Mouse (Mus musculus) liver, embryonic 14.5 days (tissue): Measurements from ENCODE around the gene Eif2b4. TPM values are rescaled to one million over a fixed set of nuclear protein-coding genes. Genes with fewer than 3 reads are reported as not detected.
A peak's percentile ranks its signal among the peaks of the same experiment; 100 is the strongest.

Experiments used
- ATAC-seq: fragments of 200-750 bp; cut with Nextera tagmentation; 2 replicates; pipeline ENCODE4 v1.8.0; 2017; ENCODE audit warnings: moderate number of reproducible peaks, mild to moderate bottlenecking, moderate library complexity; ENCODE audit not compliant: insufficient read depth
- DNase-seq, 3 experiments: peaks; one replicate each; pipeline ENCODE4 v3.0.0-alpha.2; 2012 to 2013; ENCODE audit warnings: low read depth in 3 of 3, low spot score in 3 of 3
- H3K27ac ChIP-seq: fragments of 300-500 bp; sonication (generic); 2 replicates; pipeline ENCODE4 v1.5.1; 2014; ENCODE audit warnings: moderate library complexity, mild to moderate bottlenecking, control low read depth, inconsistent platforms
- H3K27me3 ChIP-seq: fragments of 300-500 bp; sonication (generic); 2 replicates; pipeline ENCODE4 v1.6.1; 2014; ENCODE audit warnings: mild to moderate bottlenecking, low read length, moderate library complexity; ENCODE audit not compliant: control insufficient read depth, insufficient read depth
- H3K36me3 ChIP-seq: fragments of 300-500 bp; sonication (generic); replicated peaks from 2 replicates; pipeline ENCODE4 v1.6.1; 2014; ENCODE audit warnings: low read depth; ENCODE audit not compliant: control insufficient read depth, insufficient read depth
- H3K4me1 ChIP-seq, 2 experiments: fragments of 200-500 bp in 1 of 2; fragments of 300-500 bp in 1 of 2; sonication (generic) in 1 of 2; replicated peaks; 2 replicates each; pipeline ENCODE4 v1.6.1; 2012 to 2014; ENCODE audit warnings: antibody characterized with exemption in 1 of 2, inconsistent platforms in 1 of 2, low read length in 1 of 2; ENCODE audit not compliant: control insufficient read depth in 2 of 2, insufficient read depth in 2 of 2
- H3K4me2 ChIP-seq: fragments of 300-500 bp; sonication (generic); 2 replicates; pipeline ENCODE4 v1.6.1; 2014; ENCODE audit warnings: low read depth, mild to moderate bottlenecking, control low read depth, moderate library complexity
- H3K4me3 ChIP-seq, 2 experiments: fragments of 200-500 bp in 1 of 2; fragments of 300-500 bp in 1 of 2; sonication (generic) in 1 of 2; 2 replicates each; pipeline ENCODE4 v1.5.1; 2012 to 2014; ENCODE audit warnings: low read depth in 2 of 2, low read length in 2 of 2, mild to moderate bottlenecking in 2 of 2, control low read depth in 1 of 2, inconsistent platforms in 1 of 2, moderate library complexity in 1 of 2; ENCODE audit not compliant: insufficient read depth in 1 of 2
- H3K9ac ChIP-seq: fragments of 300-500 bp; sonication (generic); replicated peaks from 2 replicates; pipeline ENCODE4 v1.6.1; 2014; ENCODE audit warnings: mild to moderate bottlenecking, control low read depth, moderate library complexity
- H3K9me3 ChIP-seq: fragments of 300-500 bp; sonication (generic); 2 replicates; pipeline ENCODE4 v1.6.1; 2016; ENCODE audit warnings: low read length, mixed read lengths; ENCODE audit not compliant: control insufficient read depth
- CTCF ChIP-seq: IDR thresholded peaks from 2 replicates; pipeline ENCODE4 v1.5.1; 2016; ENCODE audit warnings: antibody characterized with exemption, low read depth, control low read depth
- EP300 ChIP-seq: IDR thresholded peaks from 2 replicates; pipeline ENCODE4 v1.6.1; 2016; ENCODE audit warnings: antibody characterized with exemption, low read depth
- WGBS: fragments of 180-500 bp; shearing (Covaris S2); extraction: QIAGEN DNeasy Blood & Tissue Kit; methylation state at CpG from one replicate; pipeline ENCODE4 v1.1.7; 2014; ENCODE audit not compliant: insufficient replicate concordance; 5-methylcytosine and 5-hydroxymethylcytosine counted together
- polyA plus RNA-seq, 2 experiments: library from polyadenylated mRNA; depleted of rRNA in 1 of 2; stranded (reverse) in 1 of 2; unstranded in 1 of 2; fragments of >200 nt; fragmentation: Nextera tagmentation in 1 of 2; extraction: Ambion mirVana in 1 of 2; gene quantifications; 2 replicates each; pipeline versions ENCODE4 v1.2.1 to v1.2.3; 2012 to 2014

The Eif2b4 gene
- polyA plus RNA-seq, 2 experiments = 29.9 to 46.1 TPM

DNA sequence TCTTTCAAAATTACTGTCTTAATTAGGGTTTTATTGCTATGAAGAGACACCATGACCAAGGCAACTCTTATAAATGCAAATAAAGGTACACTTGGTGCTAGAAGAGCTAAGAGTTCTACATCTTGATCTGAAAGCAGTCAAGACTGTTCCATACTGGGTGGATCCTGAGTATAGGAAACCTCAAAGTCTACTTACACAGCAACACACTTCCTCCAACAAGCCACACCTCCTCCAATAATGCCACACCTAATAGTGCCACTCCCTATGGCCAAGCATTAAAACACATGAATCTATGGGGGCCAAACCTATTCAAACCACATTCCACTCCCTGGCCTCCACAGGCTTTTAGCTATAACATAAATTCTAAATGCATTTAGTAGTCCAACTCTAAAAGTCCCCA is 30.8 kb downstream of the Eif2b4 start:
- Histone ChIP-seq H3K36me3 (peaks cover 68% of the 10 kb centered on the region), H3K9ac (no peak overlapping the region)
- ATAC-seq = 0 out of 2 replicates have a peak, but pooled peaks have one; percentile 62

DNA sequence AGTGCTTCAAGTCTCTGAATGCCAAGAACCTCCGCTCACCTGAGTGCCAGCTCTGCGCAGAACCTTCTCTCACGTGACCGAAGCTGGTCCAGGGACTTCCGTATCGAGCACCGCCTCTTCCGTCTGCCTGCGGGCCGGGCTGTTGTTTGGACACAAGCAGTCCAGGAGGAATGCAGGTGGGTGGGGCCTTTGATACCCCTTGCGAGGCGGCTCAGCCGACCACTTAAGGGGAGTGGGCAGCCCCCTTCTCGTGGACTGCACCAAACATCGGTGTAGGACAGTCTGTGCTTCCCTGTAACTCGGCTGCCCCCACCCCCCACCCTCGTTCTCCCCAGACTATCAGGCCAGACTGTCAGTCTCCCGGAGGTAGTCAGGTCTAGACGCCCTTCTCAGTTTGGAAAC is 39.1 kb downstream of the Eif2b4 start, which contains the start of gene Mpv17:
TSS of gene Mpv17 (minus strand) at position 100 of the 402 bp plus-strand sequence.
- H3K9me3 ChIP-seq = no peaks in the 10 kb centered on the region
- WGBS = 1% methylated on average over 19 of the region's 19 CpGs

More for the DNA sequence above, 30.8 kb downstream of the Eif2b4 start:
- Histone ChIP-seq H3K27ac (no peak overlapping the region), H3K9me3 (no peaks in the 10 kb centered on the region), H3K27me3 (no peaks in the 10 kb centered on the region), H3K4me1 (peaks cover 0 to 15% of the 10 kb centered on the region in 2 experiments; a peak in 2 of 4 replicates), H3K4me3 (no peak overlapping the region), H3K4me2 (no peak overlapping the region)
- no peak for DNase-seq
- TF ChIP-seq CTCF = no peak
- no peak for TF ChIP-seq EP300

DNA sequence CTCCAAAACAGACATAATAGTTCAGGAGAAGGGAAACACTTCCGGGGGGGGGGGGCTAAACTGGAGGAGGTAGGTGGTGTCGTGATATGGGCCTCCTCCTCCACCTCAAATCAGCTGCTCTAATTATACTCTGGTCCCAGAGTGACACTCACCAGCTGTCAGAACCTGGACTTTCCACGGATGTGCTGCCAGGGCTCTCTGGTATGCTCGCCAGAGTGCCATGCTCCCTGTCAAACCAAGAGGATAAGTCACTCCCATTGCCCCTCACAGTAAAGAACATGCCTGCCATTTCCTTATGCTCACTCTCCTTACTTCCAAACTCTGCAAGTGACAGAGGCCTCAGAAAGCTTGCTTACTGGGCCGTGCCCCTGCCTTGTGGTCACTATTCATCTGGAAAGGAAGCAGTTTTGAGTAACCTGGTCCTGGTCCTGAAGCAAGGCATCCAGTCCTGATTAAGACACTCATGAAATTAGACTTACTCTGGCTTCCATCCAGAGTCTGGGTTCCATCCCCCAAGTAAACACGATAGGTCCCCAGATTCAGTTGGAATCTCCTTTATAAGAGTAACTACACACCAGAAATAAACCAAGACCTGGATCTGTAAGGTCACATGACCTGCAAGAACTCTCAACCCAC is 39.6 kb downstream of the Eif2b4 start:
- Histone ChIP-seq H3K4me2 (peak overlapping the region; percentile 79), H3K36me3 (peaks cover 20% of the 10 kb centered on the region), H3K4me3 (peak overlapping the region; percentile 61 to 68), H3K27me3 (no peaks in the 10 kb centered on the region), H3K9ac (peak overlapping the region; percentile 55), H3K27ac (no peak overlapping the region; the same call in 1 of the 2 replicates), H3K4me1 (peaks cover 3 to 5% of the 10 kb centered on the region in 2 experiments; a peak in 3 of 4 replicates), H3K9me3 (no peaks in the 10 kb centered on the region)
- WGBS = 31% methylated on average over 6 of the region's 6 CpGs
- ATAC-seq (no peak; the same call in 1 of the 2 replicates), DNase-seq (no peak)
- TF ChIP-seq CTCF (no peak), EP300 (no peak)

More for the DNA sequence above, 39.1 kb downstream of the Eif2b4 start, which contains the start of gene Mpv17:
- DNase-seq = peak; percentile 54 to 67 (median 59)
- Histone ChIP-seq H3K4me1 (peaks cover 3 to 5% of the 10 kb centered on the region in 2 experiments; a peak in 3 of 4 replicates), H3K4me3 (peak within 1 kb of the TSS; percentile 61 to 68), H3K4me2 (peak within 1 kb of the TSS; percentile 79), H3K27ac (peak within 1 kb of the TSS; percentile 18; the same call in 1 of the 2 replicates), H3K9ac (peak within 1 kb of the TSS; percentile 55), H3K27me3 (no peaks in the 10 kb centered on the region), H3K36me3 (peaks cover 22% of the 10 kb centered on the region)
- ATAC-seq = peak; percentile 90
- TF ChIP-seq CTCF = no peak
- TF ChIP-seq EP300 = no peak

DNA sequence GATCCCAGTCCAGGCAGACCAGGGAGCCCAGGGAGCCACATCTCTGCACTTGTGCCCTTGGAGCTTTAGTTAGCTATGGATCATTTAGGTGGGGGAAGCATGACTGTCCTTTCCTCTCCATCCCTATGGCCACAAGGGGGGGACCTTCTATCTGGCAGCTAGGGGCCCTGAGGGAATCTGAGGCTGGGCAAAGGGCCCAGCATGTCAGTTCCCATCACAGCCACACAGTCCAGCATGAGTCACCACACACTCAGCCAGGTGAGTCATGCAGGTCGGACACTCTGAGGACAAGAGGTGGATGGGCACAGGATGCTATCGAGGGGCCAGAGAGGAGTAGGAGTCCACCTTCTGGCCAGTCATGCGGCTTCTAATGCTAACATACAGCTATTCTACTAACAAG is 41.5 kb downstream of the Eif2b4 start:
- H3K4me3 ChIP-seq = no peak overlapping the region
- no peak overlapping the region for H3K27ac ChIP-seq
- 86% methylated on average over 2 of the region's 3 CpGs for WGBS
- H3K36me3 ChIP-seq = peaks cover 1% of the 10 kb centered on the region
- H3K4me1 ChIP-seq = peaks cover 3 to 5% of the 10 kb centered on the region in 2 experiments; a peak in 3 of 4 replicates
- TF ChIP-seq EP300 = no peak
- peak; percentile 32 for TF ChIP-seq CTCF
- DNase-seq = no peak
- no peak overlapping the region for H3K4me2 ChIP-seq
- ATAC-seq = no peak
- H3K9ac ChIP-seq = no peak overlapping the region
- no peaks in the 10 kb centered on the region for H3K27me3 ChIP-seq
- no peaks in the 10 kb centered on the region for H3K9me3 ChIP-seq

DNA sequence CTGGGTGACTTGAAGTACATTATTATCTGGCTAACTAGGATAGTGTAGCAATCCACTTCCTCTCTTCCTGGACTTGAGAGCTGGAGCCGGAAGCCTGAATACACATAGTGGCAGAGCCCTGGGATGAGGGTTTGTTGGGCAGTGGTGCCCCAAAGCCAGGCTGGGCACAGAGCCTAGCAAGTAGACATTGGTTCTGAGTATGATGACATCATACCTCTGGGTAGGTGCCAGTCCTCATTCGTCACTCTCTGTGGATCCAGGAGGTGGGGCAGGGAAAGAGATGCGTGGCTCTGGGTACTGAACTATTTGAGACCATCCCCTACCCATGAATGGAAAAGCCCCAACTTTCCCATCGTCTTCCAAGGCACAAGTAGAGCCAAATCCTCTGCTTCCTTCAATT is 43.4 kb downstream of the Eif2b4 start:
- Histone ChIP-seq H3K4me3 (no peak overlapping the region), H3K9ac (no peak overlapping the region), H3K4me2 (no peak overlapping the region), H3K4me1 (peaks cover 3 to 5% of the 10 kb centered on the region in 2 experiments; a peak in 3 of 4 replicates), H3K27ac (no peak overlapping the region), H3K27me3 (no peaks in the 10 kb centered on the region), H3K9me3 (no peaks in the 10 kb centered on the region), H3K36me3 (no peaks in the 10 kb centered on the region)
- ATAC-seq (no peak), DNase-seq (no peak)
- WGBS = 78% methylated on average over 4 of the region's 4 CpGs
- TF ChIP-seq EP300 = no peak
- TF ChIP-seq CTCF = no peak
